Mouse (Mus musculus) heart, embryonic 15.5 days (tissue): ENCODE measurements around the gene Dut. TPM values are rescaled to one million over a fixed set of nuclear protein-coding genes. Genes with fewer than 3 reads are reported as not detected.

Experiments used
- ATAC-seq: fragments of 200-750 bp; cut with Nextera tagmentation; replicated peaks from 2 replicates; pipeline ENCODE4 v1.8.0; 2017; ENCODE audit warnings: low read depth, moderate TSS enrichment; ENCODE audit not compliant: insufficient number of reproducible peaks, insufficient read depth, low FRiP score
- H3K27ac ChIP-seq: fragments of 300-500 bp; sonication (generic); 2 replicates; pipeline ENCODE4 v1.5.1; 2015; ENCODE audit warnings: mild to moderate bottlenecking, inconsistent platforms
- H3K27me3 ChIP-seq: fragments of 300-500 bp; sonication (generic); 2 replicates; pipeline ENCODE4 v1.6.1; 2015; ENCODE audit warnings: inconsistent platforms
- H3K36me3 ChIP-seq: fragments of 300-500 bp; sonication (generic); 2 replicates; pipeline ENCODE4 v1.6.1; 2015; ENCODE audit warnings: mild to moderate bottlenecking, inconsistent platforms
- H3K4me1 ChIP-seq: fragments of 300-500 bp; sonication (generic); replicated peaks from 2 replicates; pipeline ENCODE4 v1.6.1; 2015; ENCODE audit warnings: inconsistent platforms
- H3K4me2 ChIP-seq: fragments of 300-500 bp; sonication (generic); 2 replicates; pipeline ENCODE4 v1.6.1; 2015; ENCODE audit warnings: inconsistent platforms, mild to moderate bottlenecking, moderate library complexity
- H3K4me3 ChIP-seq: fragments of 300-500 bp; sonication (generic); 2 replicates; pipeline ENCODE4 v1.5.1; 2015; ENCODE audit warnings: mild to moderate bottlenecking, inconsistent platforms
- H3K9ac ChIP-seq: fragments of 300-500 bp; sonication (generic); 2 replicates; pipeline ENCODE4 v1.6.1; 2015; ENCODE audit warnings: mild to moderate bottlenecking, inconsistent platforms
- H3K9me3 ChIP-seq: fragments of 300-500 bp; sonication (generic); replicated peaks from 2 replicates; pipeline ENCODE4 v1.6.1; 2016; ENCODE audit warnings: inconsistent platforms
- WGBS: fragments of 180-500 bp; shearing (Covaris S2); methylation state at CpG from one replicate; pipeline ENCODE4 v1.1.7; 2015; ENCODE audit warnings: mixed read lengths; 5-methylcytosine and 5-hydroxymethylcytosine counted together
- polyA plus RNA-seq: library from polyadenylated mRNA; unstranded; fragments of >200 nt; fragmentation: Nextera tagmentation; extraction: Ambion mirVana; gene quantifications from 2 replicates; pipeline ENCODE4 v1.2.1, GENCODE M21; 2015

The Dut gene
- polyA plus RNA-seq, 1 experiment from 2014 or later: 99.5 TPM

- H3K9me3 ChIP-seq: no peaks in the 10 kb centered on the region
- no peak for ATAC-seq
- 68% methylated on average over 2 of the region's 2 CpGs for WGBS
Observed at GRCm38 (mm10) chr2:125233537-125233936, 13.5 kb upstream of the Dut start.

GRCm38 (mm10) chr2:125234049-125234448 lies 12.9 kb upstream of the Dut start:
- H3K9ac ChIP-seq: no peak overlapping the region
- WGBS: 60% methylated on average over 2 of the region's 2 CpGs
- H3K36me3 ChIP-seq: no peaks in the 10 kb centered on the region
- no peak overlapping the region for H3K4me3 ChIP-seq
- H3K27ac ChIP-seq: no peak overlapping the region
- no peaks in the 10 kb centered on the region for H3K9me3 ChIP-seq
- H3K27me3 ChIP-seq: no peaks in the 10 kb centered on the region
- H3K4me2 ChIP-seq: no peak overlapping the region
- H3K4me1 ChIP-seq: 0 out of 2 replicates have a peak, but pooled peaks cover 2% of the 10 kb centered on the region
- ATAC-seq: no peak

More at GRCm38 (mm10) chr2:125233537-125233936, 13.5 kb upstream of the Dut start:
- no peak overlapping the region for H3K4me2 ChIP-seq
- H3K27ac ChIP-seq: no peak overlapping the region
- H3K4me3 ChIP-seq: no peak overlapping the region
- no peak overlapping the region for H3K9ac ChIP-seq
- H3K27me3 ChIP-seq: no peaks in the 10 kb centered on the region
- 0 out of 2 replicates have a peak, but pooled peaks cover 2% of the 10 kb centered on the region for H3K4me1 ChIP-seq
- H3K36me3 ChIP-seq: no peaks in the 10 kb centered on the region

- Histone ChIP-seq H3K4me3 (no peak overlapping the region), H3K27me3 (no peaks in the 10 kb centered on the region), H3K36me3 (peaks cover 6% of the 10 kb centered on the region), H3K9ac (no peak overlapping the region), H3K4me1 (peaks cover 14% of the 10 kb centered on the region), H3K9me3 (no peaks in the 10 kb centered on the region), H3K4me2 (no peak overlapping the region), H3K27ac (no peak overlapping the region)
- WGBS: 88% methylated on average over 3 of the region's 3 CpGs
- ATAC-seq: no peak
Observed at GRCm38 (mm10) chr2:125245545-125246285, 1.3 kb upstream of the Dut start.

- Histone ChIP-seq H3K4me1 (peaks cover 14% of the 10 kb centered on the region), H3K4me2 (peak overlapping the region; percentile 92), H3K4me3 (peak overlapping the region; percentile 80), H3K9ac (peak overlapping the region; percentile 84), H3K36me3 (peaks cover 13% of the 10 kb centered on the region), H3K27ac (peak overlapping the region; percentile 95), H3K27me3 (no peaks in the 10 kb centered on the region), H3K9me3 (no peaks in the 10 kb centered on the region)
- no peak for ATAC-seq
- 10% methylated on average over 9 of the region's 9 CpGs for WGBS
Observed at GRCm38 (mm10) chr2:125246669-125247068, 321 bp upstream of the Dut start.

- H3K36me3 ChIP-seq: peaks cover 22% of the 10 kb centered on the region
- peak overlapping the region; percentile 80 for H3K4me3 ChIP-seq
- no peaks in the 10 kb centered on the region for H3K27me3 ChIP-seq
- WGBS: under 1% methylated on average over 9 of the region's 9 CpGs
- peak overlapping the region; percentile 84 for H3K9ac ChIP-seq
- no peaks in the 10 kb centered on the region for H3K9me3 ChIP-seq
- peaks cover 14% of the 10 kb centered on the region for H3K4me1 ChIP-seq
- peak; percentile 5; the same call in 1 of the 2 replicates for ATAC-seq
- H3K4me2 ChIP-seq: peak overlapping the region; percentile 92
- peak overlapping the region; percentile 95 for H3K27ac ChIP-seq
Observed at GRCm38 (mm10) chr2:125247962-125248235, 909 bp downstream of the Dut start.

- Histone ChIP-seq H3K4me3 (peak overlapping the region; percentile 80), H3K9me3 (no peaks in the 10 kb centered on the region), H3K27me3 (no peaks in the 10 kb centered on the region), H3K27ac (peak overlapping the region; percentile 95), H3K9ac (peak overlapping the region; percentile 84), H3K4me2 (peak overlapping the region; percentile 92), H3K4me1 (peaks cover 14% of the 10 kb centered on the region), H3K36me3 (peaks cover 25% of the 10 kb centered on the region)
- 3% methylated on average over 8 of the region's 8 CpGs for WGBS
- no peak for ATAC-seq
Observed at GRCm38 (mm10) chr2:125248256-125248655, 1.3 kb downstream of the Dut start.

- ATAC-seq: no peak
- Histone ChIP-seq H3K4me1 (peaks cover 14% of the 10 kb centered on the region), H3K36me3 (peaks cover 36% of the 10 kb centered on the region), H3K9me3 (no peaks in the 10 kb centered on the region), H3K27ac (no peak overlapping the region), H3K4me3 (0 out of 2 replicates have a peak overlapping the region, but pooled peaks have one; percentile 80), H3K9ac (no peak overlapping the region), H3K4me2 (peak overlapping the region; percentile 92; the same call in 1 of the 2 replicates), H3K27me3 (no peaks in the 10 kb centered on the region)
- 69% methylated on average over 4 of the region's 4 CpGs for WGBS
Observed at GRCm38 (mm10) chr2:125249339-125249738, 2.3 kb downstream of the Dut start.

GRCm38 (mm10) chr2:125249874-125250273 lies 2.9 kb downstream of the Dut start:
- ATAC-seq: no peak
- Histone ChIP-seq H3K36me3 (peaks cover 40% of the 10 kb centered on the region), H3K9ac (no peak overlapping the region), H3K4me1 (peaks cover 14% of the 10 kb centered on the region), H3K4me2 (no peak overlapping the region), H3K27ac (no peak overlapping the region), H3K9me3 (no peaks in the 10 kb centered on the region), H3K27me3 (no peaks in the 10 kb centered on the region), H3K4me3 (no peak overlapping the region)
- 90% methylated on average over 4 of the region's 4 CpGs for WGBS

- Histone ChIP-seq H3K27ac (no peak overlapping the region), H3K27me3 (no peaks in the 10 kb centered on the region), H3K36me3 (peaks cover 49% of the 10 kb centered on the region), H3K9ac (no peak overlapping the region), H3K9me3 (no peaks in the 10 kb centered on the region), H3K4me2 (no peak overlapping the region), H3K4me3 (no peak overlapping the region), H3K4me1 (peaks cover 9% of the 10 kb centered on the region)
- WGBS: 84% methylated on average over 4 of the region's 4 CpGs
- no peak for ATAC-seq
Observed at GRCm38 (mm10) chr2:125251781-125252180, 4.8 kb downstream of the Dut start.

- H3K4me3 ChIP-seq: no peak overlapping the region
- WGBS: 56% methylated on average over 2 of the region's 2 CpGs
- H3K4me1 ChIP-seq: peaks cover 9% of the 10 kb centered on the region
- H3K27me3 ChIP-seq: no peaks in the 10 kb centered on the region
- ATAC-seq: no peak
- no peak overlapping the region for H3K9ac ChIP-seq
- H3K4me2 ChIP-seq: no peak overlapping the region
- H3K9me3 ChIP-seq: no peaks in the 10 kb centered on the region
- no peak overlapping the region for H3K27ac ChIP-seq
- peaks cover 52% of the 10 kb centered on the region for H3K36me3 ChIP-seq
Observed at GRCm38 (mm10) chr2:125252275-125252674, 5.3 kb downstream of the Dut start.

- H3K9me3 ChIP-seq: no peaks in the 10 kb centered on the region
- H3K9ac ChIP-seq: no peak overlapping the region
- peaks cover 4% of the 10 kb centered on the region for H3K4me1 ChIP-seq
- no peaks in the 10 kb centered on the region for H3K27me3 ChIP-seq
- 91% methylated on average over 6 of the region's 6 CpGs for WGBS
- H3K4me2 ChIP-seq: no peak overlapping the region
- peaks cover 63% of the 10 kb centered on the region for H3K36me3 ChIP-seq
- no peak overlapping the region for H3K27ac ChIP-seq
- no peak overlapping the region for H3K4me3 ChIP-seq
- no peak for ATAC-seq
Observed at GRCm38 (mm10) chr2:125253699-125254098, 6.7 kb downstream of the Dut start.

- Histone ChIP-seq H3K9me3 (no peaks in the 10 kb centered on the region), H3K4me2 (no peak overlapping the region), H3K4me3 (no peak overlapping the region), H3K36me3 (peaks cover 63% of the 10 kb centered on the region), H3K9ac (no peak overlapping the region), H3K27me3 (no peaks in the 10 kb centered on the region), H3K4me1 (no peaks in the 10 kb centered on the region), H3K27ac (no peak overlapping the region)
- 84% methylated on average over 3 of the region's 3 CpGs for WGBS
- ATAC-seq: no peak
Observed at GRCm38 (mm10) chr2:125254630-125255029, 7.6 kb downstream of the Dut start.
